Mouse (Mus musculus): ENCODE results near the gene Agbl3. TPM values are rescaled to one million over a fixed set of nuclear protein-coding genes. Genes with fewer than 3 reads are reported as not detected.

The Agbl3 gene
- total RNA-seq, 2 experiments from 2014 or later, result 6.9 to 8.2 TPM

DNA sequence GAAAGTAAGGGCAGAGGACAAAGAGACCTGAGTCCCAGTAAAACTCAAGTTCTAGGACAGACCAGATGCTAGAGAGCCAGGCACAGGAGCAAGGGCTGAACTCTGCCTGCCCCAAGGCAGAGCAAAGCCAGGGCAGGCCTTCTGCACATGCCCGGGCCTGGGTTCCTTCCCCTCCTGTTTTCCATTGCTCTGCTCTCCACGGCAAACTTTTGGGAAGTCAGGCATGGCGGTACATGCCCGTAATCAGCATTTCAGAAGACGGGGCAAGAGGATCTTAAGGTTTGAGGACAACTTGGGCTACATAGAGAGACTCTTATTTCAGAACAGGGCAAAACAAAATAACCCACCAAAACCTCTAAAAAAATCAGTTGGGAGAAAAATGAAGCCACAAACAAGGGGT is 89.9 kb downstream of the Agbl3 start:
- intact Hi-C loops (cut with DNase I), result no loop called here
- DNase-seq, result no peak

DNA sequence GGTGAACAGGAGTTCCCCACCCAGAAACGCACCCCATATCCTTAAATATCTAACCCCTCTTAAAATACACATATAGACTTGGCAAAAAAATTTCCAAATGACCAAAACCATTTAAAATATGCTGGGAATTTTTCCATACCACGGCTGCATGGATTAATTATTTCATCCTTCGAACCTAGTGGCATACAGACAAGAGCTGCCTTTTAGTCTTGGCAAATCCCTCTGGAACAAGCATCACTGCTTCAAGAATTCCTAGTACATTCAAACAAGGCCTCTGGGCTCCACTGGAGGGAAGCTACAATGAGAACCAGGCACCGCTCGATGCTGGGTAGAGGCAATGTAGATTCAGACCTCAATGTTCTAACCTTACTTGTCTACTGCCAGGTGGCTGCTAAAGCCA is 90.5 kb downstream of the Agbl3 start:
- DNase-seq, result no peak
- intact Hi-C loops (cut with DNase I), result no loop called here

DNA sequence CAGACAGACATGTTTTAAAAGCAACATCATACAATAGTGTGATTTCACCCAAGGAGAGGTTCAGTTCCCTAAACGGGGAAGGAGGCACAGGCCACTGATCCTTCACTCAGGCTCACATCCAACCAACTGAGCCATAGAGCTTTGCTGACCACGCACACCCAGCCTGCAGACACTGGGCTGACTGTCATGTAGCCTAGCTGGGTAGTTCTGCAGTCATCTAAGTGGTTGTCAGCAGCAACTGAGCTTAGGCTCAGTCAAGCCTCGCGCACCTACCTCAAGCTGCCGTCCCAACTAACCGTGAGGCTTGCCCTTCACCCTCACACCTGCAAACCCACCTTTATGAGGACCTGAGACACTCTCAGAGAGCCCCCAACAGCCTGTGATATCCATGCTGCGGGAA is 91.7 kb downstream of the Agbl3 start:
- intact Hi-C loops (cut with DNase I), result no loop called here
- no peak for DNase-seq

DNA sequence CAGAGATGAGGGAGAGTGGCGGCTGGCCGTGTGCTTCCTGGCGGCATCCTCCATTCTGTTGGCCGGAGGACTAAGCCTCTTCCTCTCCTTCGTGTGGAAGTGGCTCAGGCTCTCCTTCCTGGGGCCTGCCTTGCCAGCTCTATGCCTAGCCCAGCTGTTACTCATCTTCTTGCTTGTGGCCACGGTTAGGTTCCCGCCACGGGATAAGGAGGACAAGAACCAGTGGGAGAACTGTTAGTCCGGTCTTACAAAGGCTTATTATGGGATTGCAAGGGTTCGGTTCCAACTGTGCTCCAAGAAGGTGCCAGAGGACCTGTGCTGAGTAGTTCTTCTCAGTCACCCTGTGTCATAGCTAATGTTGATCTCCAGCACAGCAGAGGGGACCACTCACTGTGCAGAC is 92.6 kb downstream of the Agbl3 start:
- intact Hi-C loops (cut with DNase I), result no loop called here
- no peak for DNase-seq

DNA sequence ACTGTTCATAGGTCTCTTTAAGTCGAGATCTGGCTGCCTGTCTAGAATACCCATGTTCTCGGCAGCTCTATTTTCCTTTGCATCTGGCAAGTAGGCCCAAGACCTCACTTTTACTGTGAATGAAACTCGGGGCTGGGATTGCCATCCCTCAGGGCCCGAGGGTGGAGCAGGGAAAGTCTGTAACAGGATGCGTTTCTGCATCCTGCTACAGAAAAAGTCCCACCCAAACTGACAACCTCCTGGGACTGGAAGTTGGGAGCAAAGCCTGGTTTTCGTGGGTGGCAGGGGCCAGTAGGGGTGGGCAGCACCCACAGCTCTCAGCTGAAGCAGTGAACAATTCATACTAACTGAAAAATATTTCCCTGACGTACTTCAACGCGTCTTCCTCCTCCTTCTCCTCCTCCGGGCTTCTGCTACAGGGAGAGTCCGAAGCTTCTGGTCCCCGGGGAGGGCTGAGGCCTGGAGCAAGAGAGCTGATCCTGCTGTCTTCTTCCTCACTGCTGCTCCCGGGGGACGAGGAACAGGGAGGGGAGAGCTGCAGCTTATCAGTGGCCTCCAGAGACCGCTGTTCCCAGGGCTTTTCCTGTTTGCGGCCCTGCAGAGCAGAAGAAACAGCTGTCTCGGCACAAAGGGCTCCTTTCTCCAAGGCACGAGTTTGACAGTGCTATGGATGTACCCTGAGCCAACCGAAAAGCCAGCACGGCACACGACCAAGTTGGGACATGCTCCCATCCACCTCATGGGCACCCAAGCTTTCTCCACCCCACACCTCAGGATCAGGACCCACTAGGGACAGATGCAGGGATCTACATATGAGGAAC is 94.1 kb downstream of the Agbl3 start:
- peak; percentile 82 to 85 for DNase-seq
- intact Hi-C loops (cut with DNase I), result no loop called here

DNA sequence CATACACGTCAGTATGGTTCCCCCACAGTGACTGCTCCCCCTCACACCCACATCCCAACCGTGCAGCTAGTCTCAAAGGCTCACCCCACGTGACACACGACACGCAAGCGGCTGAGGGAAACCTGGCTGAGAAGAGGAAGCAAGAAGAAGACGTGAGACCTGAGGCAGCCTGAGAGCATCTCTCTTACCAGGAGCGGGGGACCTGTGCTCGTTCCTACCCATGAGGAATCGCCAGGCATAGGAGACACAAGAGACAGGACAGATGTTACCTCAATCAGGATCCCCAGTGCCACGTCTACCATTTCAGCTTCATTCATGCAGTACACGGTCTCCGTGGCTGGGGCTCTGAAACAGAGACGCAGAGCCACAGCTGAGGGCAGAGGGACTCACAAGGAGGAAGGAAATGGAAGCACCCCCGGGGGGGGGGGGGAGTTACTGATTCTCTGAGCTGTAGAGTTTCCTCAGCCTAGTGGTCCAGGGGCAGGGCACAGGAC is 95.1 kb downstream of the Agbl3 start:
- no peak for DNase-seq
- intact Hi-C loops (cut with DNase I), result loop anchor here (5.0 kb wide), 2 partner anchors 278 to 363 kb away; partner anchors contain the start of gene Cald1

DNA sequence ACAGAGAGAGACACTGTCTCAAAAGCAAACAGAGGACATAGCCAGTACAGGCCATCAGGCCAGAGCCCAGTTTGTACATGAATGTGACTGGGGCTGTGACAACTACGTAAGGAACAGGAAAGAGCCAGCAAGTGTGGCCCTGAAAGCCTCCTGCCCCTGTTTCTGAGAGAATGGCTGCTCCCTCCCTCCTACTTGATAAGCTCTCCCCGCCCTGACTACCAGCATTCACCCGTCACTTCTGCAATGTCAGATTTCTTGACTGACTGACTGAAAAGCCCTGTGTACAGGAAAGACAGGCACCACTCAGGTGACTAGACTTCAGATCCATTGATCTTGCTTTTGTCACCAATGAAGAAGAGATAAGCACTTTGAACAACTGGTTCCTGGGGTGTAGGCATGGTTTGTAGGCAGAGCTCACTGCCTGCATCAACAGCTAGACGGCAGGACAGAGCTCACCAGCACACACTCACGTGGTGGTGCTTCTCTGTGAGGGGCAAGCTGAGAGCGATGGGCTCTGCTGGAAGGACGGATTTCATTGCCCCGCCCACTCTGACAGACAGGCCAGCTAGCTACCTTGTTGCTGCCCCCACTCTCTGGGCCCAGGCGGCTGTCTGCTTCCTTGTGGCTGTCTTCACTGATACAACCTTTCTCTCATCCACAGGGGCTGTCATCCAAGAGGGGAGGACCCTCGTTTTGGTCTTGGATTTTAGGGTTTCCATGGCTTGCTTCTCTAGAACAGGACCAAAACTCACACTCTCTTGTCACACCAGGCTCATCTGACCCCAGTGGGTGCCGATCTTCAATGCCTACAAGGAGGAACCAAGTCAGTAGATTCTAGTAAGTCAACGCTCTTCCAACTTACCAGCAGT is 96.0 kb downstream of the Agbl3 start:
- intact Hi-C loops (cut with DNase I), result loop anchor here (5.0 kb wide), 2 partner anchors 279 to 364 kb away; partner anchors contain the start of gene Cald1
- no peak for DNase-seq

DNA sequence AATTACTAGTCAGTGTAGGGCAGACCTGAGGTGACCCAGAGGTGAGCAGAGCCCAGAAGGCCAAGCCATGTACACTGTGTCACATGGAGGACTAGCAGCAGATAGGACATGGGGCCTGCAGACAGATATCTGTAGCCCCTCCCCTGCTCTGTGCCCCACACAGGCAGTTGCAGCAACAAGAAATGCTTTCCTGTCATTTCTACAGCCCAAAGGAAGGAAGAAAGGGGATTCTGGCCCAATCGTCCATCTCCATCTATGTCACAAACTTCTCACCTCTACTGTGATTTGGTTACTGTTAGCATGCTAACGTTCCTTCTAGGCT is 96.6 kb downstream of the Agbl3 start:
- DNase-seq, result no peak
- intact Hi-C loops (cut with DNase I), result loop anchor here (1.0 to 5.0 kb wide), 3 partner anchors 11 to 364 kb away; partner anchors contain the start of gene Cald1

DNA sequence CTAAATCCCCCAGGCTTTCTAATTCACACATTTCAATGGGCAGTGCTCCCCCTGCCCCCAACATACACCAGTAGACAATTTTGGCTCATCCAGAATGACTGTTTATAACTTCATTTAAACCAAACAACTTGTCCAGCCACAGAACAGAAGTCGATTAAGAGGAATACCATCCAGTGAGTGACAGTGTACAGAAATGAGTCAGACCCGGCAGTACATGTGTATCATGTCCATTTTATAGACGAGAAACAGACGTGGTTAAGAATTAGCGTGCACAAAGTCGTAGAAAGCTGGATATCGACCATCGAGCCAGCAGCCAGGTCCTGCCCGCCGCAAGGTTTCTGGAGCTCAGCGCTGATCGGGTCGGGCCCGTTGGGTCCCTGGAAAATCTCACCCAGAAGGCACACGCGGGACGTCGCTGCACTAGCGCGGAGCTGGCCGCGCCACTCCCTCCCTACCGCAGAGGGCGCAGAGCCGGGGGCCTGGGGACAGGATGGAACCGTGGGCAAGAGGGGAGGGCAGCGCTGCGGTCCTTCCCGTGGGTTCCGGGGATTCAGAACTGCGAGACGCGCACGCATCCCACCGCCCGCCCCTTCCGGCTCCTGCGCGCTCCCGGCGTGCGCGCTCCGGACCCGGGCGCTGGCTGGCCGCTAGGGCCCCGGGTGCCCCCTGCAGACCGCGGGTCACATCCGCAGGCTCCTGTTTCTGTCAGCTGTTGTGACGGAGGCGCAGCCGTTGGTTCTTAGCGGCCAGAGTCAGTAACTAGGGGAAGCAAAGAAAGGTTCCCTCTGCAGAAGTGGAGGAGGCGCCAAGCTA is 97.5 kb downstream of the Agbl3 start, which contains the start of gene Cyren:
Gene Cyren (minus strand): TSS at position 552 of the 813 bp plus-strand sequence.
- intact Hi-C loops (cut with DNase I), result loop anchor here (1.0 to 5.0 kb wide), 5 partner anchors 12 to 365 kb away; partner anchors contain the start of genes Agbl3 and Cald1
- DNase-seq, result peak; percentile 96

DNA sequence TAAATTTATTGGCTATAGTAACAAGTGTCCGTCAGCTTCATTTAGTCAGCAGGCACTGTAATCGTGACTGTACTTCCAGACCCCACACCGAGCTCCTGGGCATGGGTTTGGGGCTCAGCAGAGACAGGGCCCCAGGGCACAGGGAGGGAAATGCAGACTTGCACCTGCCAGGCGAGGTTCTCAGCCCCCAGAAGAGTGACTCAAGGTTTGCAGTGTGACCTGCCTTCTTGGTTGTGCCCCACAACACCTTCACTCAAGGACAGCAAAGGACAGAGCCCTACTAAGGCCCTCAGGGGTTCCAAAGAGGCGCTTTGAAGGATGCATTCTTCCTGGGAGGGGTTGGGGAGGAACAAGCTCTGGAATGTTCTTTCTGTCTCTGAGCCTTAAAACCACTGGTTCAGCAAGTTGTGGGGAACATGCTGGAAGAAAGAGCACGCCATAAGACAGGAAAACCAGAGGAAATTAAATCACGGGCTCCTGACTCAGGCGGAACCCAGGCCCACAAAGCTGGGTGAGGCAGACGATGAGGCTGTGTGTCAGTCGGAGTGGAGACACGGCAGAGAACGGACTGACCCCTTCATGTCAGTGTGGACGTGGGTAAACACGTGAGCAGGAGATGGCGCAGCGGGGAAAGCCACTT is 99.0 kb downstream of the Agbl3 start:
- DNase-seq, result no peak
- intact Hi-C loops (cut with DNase I), result loop anchor here (2.0 to 5.0 kb wide), 3 partner anchors 48 to 367 kb away; partner anchors contain the start of gene Cald1

DNA sequence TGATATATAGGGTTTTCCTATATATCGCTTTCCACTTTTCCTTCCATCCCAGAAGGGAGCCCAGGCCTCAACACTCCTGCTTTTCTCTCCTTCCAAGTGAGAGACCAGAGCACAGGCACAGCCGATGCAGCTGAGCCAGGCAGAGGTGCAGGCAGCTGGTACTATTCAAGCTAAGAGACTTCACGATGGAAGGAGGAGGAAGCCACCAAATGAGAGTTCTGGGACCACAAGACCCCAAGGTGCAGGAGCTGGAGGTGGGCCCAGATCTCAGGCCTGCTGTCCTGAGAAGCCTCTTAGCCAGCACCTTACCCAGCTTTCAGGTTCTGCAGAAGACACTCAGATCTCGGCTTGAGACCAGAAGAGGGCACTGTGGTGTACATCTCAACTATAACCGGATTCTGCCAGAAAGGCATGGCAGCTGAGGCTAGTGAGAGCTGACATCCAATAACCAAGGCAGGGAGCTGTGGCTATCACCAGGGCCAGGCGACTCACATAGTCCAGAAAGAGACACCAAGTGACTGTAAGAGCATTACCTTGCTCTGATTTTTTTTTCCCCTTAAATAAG is 99.8 kb downstream of the Agbl3 start:
- DNase-seq, result no peak
- intact Hi-C loops (cut with DNase I), result loop anchor here (2.0 to 5.0 kb wide), 3 partner anchors 47 to 368 kb away; partner anchors contain the start of gene Cald1

DNA sequence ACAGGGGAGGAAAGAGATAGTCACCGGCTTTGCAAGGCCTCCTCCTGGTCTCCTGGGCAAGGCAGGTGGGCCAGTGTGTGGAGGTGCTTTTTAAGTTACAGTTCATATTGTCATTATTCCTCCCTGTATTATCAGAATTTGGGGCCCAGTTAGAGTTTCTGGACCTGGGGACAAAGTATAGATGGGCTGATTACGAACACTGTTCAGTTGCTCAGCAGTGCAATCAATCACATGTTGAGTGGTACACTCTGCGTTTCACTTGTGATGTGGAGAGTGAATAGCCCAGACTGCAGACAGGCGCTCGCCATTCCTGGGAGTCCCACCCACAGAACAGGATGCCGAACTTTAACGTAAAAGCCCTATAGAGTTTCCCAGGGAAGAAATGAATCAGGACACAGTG is 104.5 kb downstream of the Agbl3 start:
- intact Hi-C loops (cut with DNase I), result no loop called here
- DNase-seq, result no peak

DNA sequence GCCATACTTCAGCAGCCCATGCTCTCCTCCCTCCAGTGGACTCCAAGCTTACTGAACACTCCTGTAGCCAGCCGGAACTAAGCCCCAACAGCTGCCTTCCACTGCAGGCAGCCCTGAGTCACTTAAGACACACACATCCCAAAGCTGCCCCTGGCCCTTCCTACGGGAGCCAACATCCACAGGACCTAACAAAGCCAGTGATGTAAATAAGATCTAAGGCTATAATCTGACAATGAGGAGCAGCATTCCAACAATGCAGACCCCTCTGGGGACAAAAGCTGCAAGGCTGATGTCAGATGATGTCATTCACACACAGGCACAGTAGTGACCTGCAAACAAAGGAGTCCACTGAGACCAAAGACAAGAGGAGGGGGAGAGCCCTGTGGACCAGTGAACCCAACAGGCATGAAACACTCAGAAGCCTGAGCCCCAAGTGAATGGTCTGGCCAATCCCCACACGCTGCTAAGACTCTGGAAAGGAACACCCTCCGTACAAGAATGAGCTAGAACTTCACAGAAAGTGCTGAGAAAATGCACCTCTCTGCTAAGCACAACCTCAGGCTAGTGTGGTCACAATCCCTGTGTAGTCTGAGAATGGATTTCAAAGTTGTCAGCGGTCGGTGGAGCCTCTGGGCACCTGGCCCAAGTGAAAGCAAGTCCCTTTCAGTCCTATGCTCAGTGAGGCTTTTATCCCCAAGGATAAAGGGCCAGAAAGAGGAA is 107.1 kb downstream of the Agbl3 start:
- DNase-seq, result no peak
- intact Hi-C loops (cut with DNase I), result no loop called here

DNA sequence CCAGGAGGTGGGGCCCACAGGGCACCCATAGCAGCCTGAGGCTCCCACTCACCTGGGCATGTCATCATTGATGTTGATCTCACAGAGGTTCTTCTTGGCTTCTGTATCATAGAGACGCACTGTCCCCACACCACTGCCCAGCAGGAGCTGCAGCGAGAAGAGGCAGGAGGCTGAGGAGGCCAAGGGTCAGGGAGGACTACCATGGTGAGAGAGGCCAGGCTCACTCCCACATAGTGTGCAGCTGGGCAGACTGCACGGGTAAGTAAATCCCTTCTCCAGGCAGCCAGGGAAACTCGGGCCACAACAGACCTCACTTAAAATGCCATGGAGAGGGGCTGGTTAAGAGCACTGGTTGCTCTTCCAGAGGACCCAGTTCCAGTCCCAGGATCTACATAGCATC is 109.0 kb downstream of the Agbl3 start:
- no peak for DNase-seq
- intact Hi-C loops (cut with DNase I), result no loop called here

DNA sequence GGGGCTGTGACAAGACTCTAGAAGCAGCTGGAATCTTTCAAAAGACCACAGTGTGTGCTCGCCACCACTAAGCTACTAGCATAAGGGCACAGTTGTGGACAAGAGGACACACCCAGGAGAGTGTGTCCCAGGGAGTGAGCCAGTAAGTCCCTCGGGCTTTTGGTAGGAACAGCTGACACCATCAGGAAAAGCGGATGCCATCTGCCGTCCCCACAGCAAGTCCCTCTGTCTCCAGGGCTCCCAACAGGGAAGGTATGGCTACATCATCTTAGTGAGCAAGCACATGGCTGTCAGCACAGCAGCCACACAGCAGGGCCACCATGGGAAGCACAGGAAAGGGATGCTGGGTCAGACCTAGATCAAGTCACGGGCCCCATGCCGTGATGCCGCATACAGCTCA is 115.3 kb downstream of the Agbl3 start:
- DNase-seq, result no peak
- intact Hi-C loops (cut with DNase I), result no loop called here

DNA sequence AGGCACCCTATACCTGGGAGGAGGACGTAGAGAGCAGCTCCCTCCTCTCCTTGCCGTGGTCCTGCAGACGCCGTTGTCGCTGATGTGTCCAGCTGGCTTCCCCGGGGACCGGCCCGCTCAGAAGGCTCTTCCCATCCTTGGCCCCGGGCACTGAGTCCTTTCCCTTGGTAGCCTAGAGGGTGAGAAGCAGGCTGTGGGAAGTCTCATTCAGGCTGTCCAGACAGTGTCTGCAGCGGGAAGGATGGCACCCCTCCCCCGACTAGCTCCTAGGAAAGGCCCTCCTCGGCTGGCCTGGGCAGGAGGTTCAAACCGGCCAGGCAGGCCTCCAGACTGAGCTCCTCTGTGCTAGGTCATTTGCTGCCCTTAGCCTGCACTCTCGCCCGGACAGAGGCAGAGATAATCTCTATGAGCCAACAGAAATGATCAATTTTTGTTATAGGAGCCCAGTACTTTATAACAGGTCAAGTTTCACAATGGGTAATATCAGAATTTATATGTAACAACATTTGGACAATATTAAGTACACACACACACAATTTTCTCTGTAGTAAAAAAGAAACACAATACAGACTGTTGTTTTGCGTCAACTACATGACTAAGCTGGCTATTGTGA is 116.0 kb downstream of the Agbl3 start:
- no peak for DNase-seq
- intact Hi-C loops (cut with DNase I), result no loop called here

DNA sequence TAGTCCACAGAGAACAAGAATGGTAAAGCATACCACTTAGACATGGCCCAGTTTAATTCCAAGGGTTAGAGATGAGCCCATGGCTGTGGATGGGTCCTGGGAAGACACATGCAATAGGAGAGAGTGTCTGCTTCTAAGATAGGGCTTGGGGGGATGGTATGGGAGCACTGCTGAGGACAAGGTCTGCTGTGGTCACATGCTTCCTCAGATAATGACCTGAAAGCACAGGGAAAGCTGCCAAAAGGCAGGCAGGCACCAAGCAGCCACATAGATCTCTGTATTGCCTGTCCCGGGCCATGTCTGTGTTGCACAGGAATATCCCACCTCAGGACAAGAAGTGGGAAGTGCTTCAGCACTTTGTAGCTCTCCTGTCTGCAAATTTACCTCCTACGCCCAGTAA is 118.9 kb downstream of the Agbl3 start:
- DNase-seq, result peak in 1 of 2 experiments; percentile 52
- intact Hi-C loops (cut with DNase I), result no loop called here

DNA sequence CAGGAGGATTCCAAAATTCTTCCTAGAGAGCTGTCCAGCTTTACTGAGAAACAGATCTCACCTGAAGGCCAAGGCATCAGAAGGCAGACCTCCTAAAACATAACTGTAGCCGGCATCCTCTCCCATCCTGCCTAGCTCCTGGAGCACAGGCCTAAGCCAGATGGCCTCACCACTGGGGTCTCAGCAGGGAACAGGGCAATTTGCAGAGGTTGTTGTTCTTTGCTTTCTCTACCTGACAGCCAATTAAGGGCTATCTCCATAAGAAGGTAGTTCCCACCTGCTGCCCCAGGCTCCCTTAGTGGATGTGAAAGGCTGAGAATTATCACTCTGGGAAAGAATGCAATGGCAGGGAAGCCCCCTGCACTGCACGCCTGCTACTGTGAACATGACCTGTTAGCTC is 120.8 kb downstream of the Agbl3 start:
- intact Hi-C loops (cut with DNase I), result no loop called here
- no peak for DNase-seq
